Mouse (Mus musculus): Measurements from ENCODE around the gene Mettl5. TPM values are rescaled to one million over a fixed set of nuclear protein-coding genes. Genes with fewer than 3 reads are reported as not detected.
A peak's percentile ranks its signal among the peaks of the same experiment; 100 is the strongest.

Gene Mettl5
- polyA plus RNA-seq, 1 experiment, result 1.8 TPM

- TF ChIP-seq POLR2A (IDR thresholded peaks at IDR 0.05; ENCODE audit: control insufficient read depth, low read depth, low read length) (no peak), CTCF (IDR thresholded peaks at IDR 0.05; ENCODE audit: control insufficient read depth, insufficient read depth, insufficient replicate concordance, low read depth, low read length) (no peak)
- H3K27ac ChIP-seq (ENCODE audit: control insufficient read depth, insufficient read depth, low read depth, low read length), result peak within 1 kb of the TSS; percentile 78
- peak within 1 kb of the TSS; percentile 75 for H3K4me3 ChIP-seq (ENCODE audit: control insufficient read depth, low read depth, low read length)
- H3K27me3 ChIP-seq (ENCODE audit: control insufficient read depth, insufficient read depth, low read length), result no peaks in the 10 kb centered on the region
- H3K36me3 ChIP-seq (ENCODE audit: control insufficient read depth, insufficient read depth, low read length), result no peaks in the 10 kb centered on the region
- H3K4me1 ChIP-seq (ENCODE audit: control insufficient read depth, insufficient read depth, low read length), result peaks cover 3% of the 10 kb centered on the region
Observed at GRCm38 (mm10) chr2:69821711-69822110, 63.7 kb downstream of the Mettl5 start, which contains the start of gene Klhl23. TSS of gene Klhl23 (plus strand) at chr2:69821944.

Other genes starting within 250 kb of the Mettl5 start
- gene Bbs5, start 238.4 kb downstream of the Mettl5 start, polyA plus RNA-seq (2012; rRNA removed), result 43.0 and 47.2 TPM in 2 replicates
- gene Klhl41, start 215.5 kb downstream of the Mettl5 start, polyA plus RNA-seq (2012; rRNA removed), result 2.4 and 2.7 TPM in 2 replicates
- gene Fastkd1, start 172.1 kb downstream of the Mettl5 start, polyA plus RNA-seq (2012; rRNA removed), result 6.2 and 7.8 TPM in 2 replicates
- gene Ppig, start 163.1 kb downstream of the Mettl5 start, polyA plus RNA-seq (2012; rRNA removed), result 8.4 and 15.3 TPM in 2 replicates
- 19.2 and 19.9 TPM in 2 replicates for gene Ccdc173, start 96.0 kb downstream of the Mettl5 start, polyA plus RNA-seq (2012; rRNA removed)
- gene Phospho2, start 96.0 kb downstream of the Mettl5 start, polyA plus RNA-seq (2012; rRNA removed), result 252 and 509 TPM in 2 replicates
- gene Klhl23, start 63.7 kb downstream of the Mettl5 start, polyA plus RNA-seq (2012; rRNA removed), result 10.9 and 20.3 TPM in 2 replicates
- gene Ssb, start 24.1 kb downstream of the Mettl5 start, polyA plus RNA-seq (2012; rRNA removed), result 4.2 and 7.1 TPM in 2 replicates
- 6.7 and 9.1 TPM in 2 replicates for gene Ubr3, start 11.6 kb upstream of the Mettl5 start, polyA plus RNA-seq (2012; rRNA removed)
- 0.14 and 1.0 TPM in 2 replicates for gene Myo3b, start 153.5 kb upstream of the Mettl5 start, polyA plus RNA-seq (2012; rRNA removed)

Measured in testis, adult 2 months (tissue).